Mouse (Mus musculus) forebrain, embryonic 14.5 days (tissue): Measurements from ENCODE around the gene Npepl1. TPM values are rescaled to one million over a fixed set of nuclear protein-coding genes. Genes with fewer than 3 reads are reported as not detected.

ENCODE experiments used
- ATAC-seq: fragments of 200-750 bp; cut with Nextera tagmentation; 2 replicates; pipeline ENCODE4 v1.8.0; 2017; ENCODE audit warnings: mild to moderate bottlenecking, moderate library complexity
- DNase-seq: peaks from one replicate; pipeline ENCODE4 v3.0.0-alpha.2; 2015; ENCODE audit warnings: low spot score
- H3K27ac ChIP-seq: fragments of 300-500 bp; sonication (generic); 2 replicates; pipeline ENCODE4 v1.5.1; 2014; ENCODE audit warnings: low read depth, mild to moderate bottlenecking, control low read depth, low read length, moderate library complexity
- H3K27me3 ChIP-seq: fragments of 300-500 bp; sonication (generic); replicated peaks from 2 replicates; pipeline ENCODE4 v1.6.1; 2014; ENCODE audit warnings: low read length, control low read depth, mixed read lengths; ENCODE audit not compliant: control insufficient read depth, insufficient read depth
- H3K36me3 ChIP-seq: fragments of 300-500 bp; sonication (generic); 2 replicates; pipeline ENCODE4 v1.6.1; 2014; ENCODE audit warnings: low read length, control low read depth; ENCODE audit not compliant: control insufficient read depth, insufficient read depth
- H3K4me1 ChIP-seq: fragments of 300-500 bp; sonication (generic); 2 replicates; pipeline ENCODE4 v1.6.1; 2014; ENCODE audit warnings: antibody characterized with exemption, low read length, control low read depth; ENCODE audit not compliant: control insufficient read depth, insufficient read depth
- H3K4me2 ChIP-seq: fragments of 300-500 bp; sonication (generic); 2 replicates; pipeline ENCODE4 v1.6.1; 2014; ENCODE audit warnings: mild to moderate bottlenecking, control low read depth, low read length
- H3K4me3 ChIP-seq: fragments of 300-500 bp; sonication (generic); 2 replicates; pipeline ENCODE4 v1.5.1; 2014; ENCODE audit warnings: low read depth, low read length, control low read depth
- H3K9ac ChIP-seq: fragments of 300-500 bp; sonication (generic); 2 replicates; pipeline ENCODE4 v1.6.1; 2014; ENCODE audit warnings: mild to moderate bottlenecking, low read length, control low read depth, moderate library complexity
- H3K9me3 ChIP-seq: fragments of 300-500 bp; sonication (generic); replicated peaks from 2 replicates; pipeline ENCODE4 v1.6.1; 2016; ENCODE audit warnings: low read length, control low read depth, mixed read lengths; ENCODE audit not compliant: control insufficient read depth
- WGBS: fragments of 180-500 bp; shearing (Covaris S2); extraction: QIAGEN DNeasy Blood & Tissue Kit; methylation state at CpG from one replicate; pipeline ENCODE4 v1.1.7; 2014; 5-methylcytosine and 5-hydroxymethylcytosine counted together
- polyA plus RNA-seq: library from polyadenylated mRNA; unstranded; fragments of >200 nt; fragmentation: Nextera tagmentation; extraction: Ambion mirVana; gene quantifications from 2 replicates; pipeline ENCODE4 v1.2.1, GENCODE M21; 2014

Npepl1 gene
- polyA plus RNA-seq, 1 experiment from 2014 or later, result 20.3 TPM

GRCm38 (mm10) chr2:174119259-174119658, 9.1 kb downstream of the Npepl1 start:
- Histone ChIP-seq H3K9ac (no peak overlapping the region), H3K36me3 (peaks cover 52% of the 10 kb centered on the region), H3K4me2 (no peak overlapping the region), H3K4me3 (no peak overlapping the region), H3K27me3 (no peaks in the 10 kb centered on the region), H3K4me1 (no peaks in the 10 kb centered on the region), H3K9me3 (no peaks in the 10 kb centered on the region), H3K27ac (no peak overlapping the region)
- no peak for ATAC-seq
- WGBS, result 89% methylated on average over 11 of the region's 11 CpGs
- DNase-seq, result no peak

GRCm38 (mm10) chr2:174120631-174121030, 10.5 kb downstream of the Npepl1 start:
- WGBS, result 93% methylated on average over 19 of the region's 19 CpGs
- peaks cover 53% of the 10 kb centered on the region for H3K36me3 ChIP-seq

GRCm38 (mm10) chr2:174121411-174121947, 11.3 kb downstream of the Npepl1 start:
- H3K9me3 ChIP-seq, result no peaks in the 10 kb centered on the region; the same call in 1 of the 2 replicates
- no peak overlapping the region for H3K4me2 ChIP-seq
- no peak overlapping the region for H3K27ac ChIP-seq
- H3K4me3 ChIP-seq, result no peak overlapping the region
- H3K36me3 ChIP-seq, result peaks cover 51% of the 10 kb centered on the region
- no peak overlapping the region for H3K9ac ChIP-seq
- no peaks in the 10 kb centered on the region for H3K27me3 ChIP-seq
- ATAC-seq, result no peak
- DNase-seq, result no peak
- peaks cover 2% of the 10 kb centered on the region; the same call in 1 of the 2 replicates for H3K4me1 ChIP-seq
- 88% methylated on average over 12 of the region's 12 CpGs for WGBS

More at GRCm38 (mm10) chr2:174120631-174121030, 10.5 kb downstream of the Npepl1 start:
- Histone ChIP-seq H3K4me2 (no peak overlapping the region), H3K4me3 (no peak overlapping the region), H3K4me1 (no peaks in the 10 kb centered on the region), H3K9ac (no peak overlapping the region), H3K27ac (no peak overlapping the region), H3K9me3 (no peaks in the 10 kb centered on the region; the same call in 1 of the 2 replicates), H3K27me3 (no peaks in the 10 kb centered on the region)
- DNase-seq, result no peak
- no peak for ATAC-seq

- Histone ChIP-seq H3K27ac (no peak overlapping the region), H3K27me3 (no peaks in the 10 kb centered on the region), H3K4me3 (no peak overlapping the region), H3K4me2 (no peak overlapping the region), H3K9me3 (no peaks in the 10 kb centered on the region; the same call in 1 of the 2 replicates), H3K9ac (no peak overlapping the region), H3K36me3 (peaks cover 43% of the 10 kb centered on the region), H3K4me1 (peaks cover 9% of the 10 kb centered on the region; the same call in 1 of the 2 replicates)
- WGBS, result 89% methylated on average over 2 of the region's 2 CpGs
- no peak for DNase-seq
- no peak for ATAC-seq
Measured at GRCm38 (mm10) chr2:174122331-174122730, 12.2 kb downstream of the Npepl1 start.

- no peak overlapping the region for H3K27ac ChIP-seq
- H3K9me3 ChIP-seq, result no peaks in the 10 kb centered on the region; the same call in 1 of the 2 replicates
- H3K4me2 ChIP-seq, result no peak overlapping the region
- H3K4me3 ChIP-seq, result no peak overlapping the region
- no peak for DNase-seq
- no peak overlapping the region for H3K9ac ChIP-seq
- no peaks in the 10 kb centered on the region for H3K27me3 ChIP-seq
- H3K36me3 ChIP-seq, result peaks cover 38% of the 10 kb centered on the region
- 79% methylated on average over 3 of the region's 3 CpGs for WGBS
- peaks cover 10% of the 10 kb centered on the region; the same call in 1 of the 2 replicates for H3K4me1 ChIP-seq
- ATAC-seq, result no peak
Measured at GRCm38 (mm10) chr2:174123731-174124130, 13.6 kb downstream of the Npepl1 start.

GRCm38 (mm10) chr2:174126522-174127375, 16.6 kb downstream of the Npepl1 start:
- ATAC-seq, result peak; percentile 88
- H3K27ac ChIP-seq, result 0 out of 2 replicates have a peak overlapping the region, but pooled peaks have one; percentile 21

GRCm38 (mm10) chr2:174127376-174127713, 17.2 kb downstream of the Npepl1 start:
- DNase-seq, result no peak
- Histone ChIP-seq H3K4me2 (peak overlapping the region; percentile 41), H3K27ac (no peak overlapping the region), H3K4me3 (no peak overlapping the region), H3K4me1 (peaks cover 10% of the 10 kb centered on the region; the same call in 1 of the 2 replicates), H3K9ac (peak overlapping the region; percentile 17; the same call in 1 of the 2 replicates), H3K27me3 (no peaks in the 10 kb centered on the region), H3K36me3 (peaks cover 11% of the 10 kb centered on the region; the same call in 1 of the 2 replicates), H3K9me3 (no peaks in the 10 kb centered on the region; the same call in 1 of the 2 replicates)
- 25% methylated on average over 6 of the region's 6 CpGs for WGBS
- ATAC-seq, result peak; percentile 28

More at GRCm38 (mm10) chr2:174126522-174127375, 16.6 kb downstream of the Npepl1 start:
- Histone ChIP-seq H3K4me2 (peak overlapping the region; percentile 41), H3K9me3 (no peaks in the 10 kb centered on the region; the same call in 1 of the 2 replicates), H3K27me3 (no peaks in the 10 kb centered on the region), H3K9ac (peak overlapping the region; percentile 17; the same call in 1 of the 2 replicates), H3K4me1 (peaks cover 10% of the 10 kb centered on the region; the same call in 1 of the 2 replicates), H3K36me3 (peaks cover 17% of the 10 kb centered on the region; the same call in 1 of the 2 replicates), H3K4me3 (no peak overlapping the region)
- DNase-seq, result peak; percentile 83
- 10% methylated on average over 18 of the region's 21 CpGs for WGBS

GRCm38 (mm10) chr2:174128926-174129325, 18.8 kb downstream of the Npepl1 start:
- Histone ChIP-seq H3K27me3 (no peaks in the 10 kb centered on the region), H3K27ac (no peak overlapping the region), H3K4me2 (no peak overlapping the region), H3K36me3 (0 out of 2 replicates have a peak, but pooled peaks cover 2% of the 10 kb centered on the region), H3K4me3 (no peak overlapping the region), H3K9me3 (no peaks in the 10 kb centered on the region; the same call in 1 of the 2 replicates), H3K9ac (no peak overlapping the region), H3K4me1 (peaks cover 10% of the 10 kb centered on the region; the same call in 1 of the 2 replicates)
- WGBS, result 64% methylated on average over 6 of the region's 6 CpGs
- DNase-seq, result no peak
- no peak for ATAC-seq
